Mouse (Mus musculus): ENCODE measurements around the gene Slco3a1. TPM values are rescaled to one million over a fixed set of nuclear protein-coding genes. Genes with fewer than 3 reads are reported as not detected.

Slco3a1 gene
- polyA plus RNA-seq, 2 experiments: 0.69 to 1.1 TPM

GRCm38 (mm10) chr7:74493775-74494174 lies 60.8 kb downstream of the Slco3a1 start:
- Histone ChIP-seq H3K27ac (no peak overlapping the region), H3K9ac (replicated peaks) (no peak overlapping the region), H3K36me3 (replicated peaks; ENCODE audit: control insufficient read depth, insufficient read depth, low read depth) (no peaks in the 10 kb centered on the region), H3K4me2 (ENCODE audit: low read depth) (no peak overlapping the region), H3K27me3 (ENCODE audit: control insufficient read depth, insufficient read depth, low read length) (no peaks in the 10 kb centered on the region), H3K9me3 (ENCODE audit: control insufficient read depth, low read length) (no peaks in the 10 kb centered on the region), H3K4me1 (replicated peaks; ENCODE audit: control insufficient read depth in 2 of 2, insufficient read depth in 2 of 2, low read length in 1 of 2) (no peaks in the 10 kb centered on the region), H3K4me3 (ENCODE audit: insufficient read depth in 1 of 2, low read depth in 2 of 2, low read length in 2 of 2) (no peak overlapping the region)
- TF ChIP-seq EP300 (IDR thresholded peaks at IDR 0.05; ENCODE audit: low read depth) (no peak), CTCF (IDR thresholded peaks at IDR 0.05; ENCODE audit: low read depth) (no peak)
- no peak for ATAC-seq (ENCODE audit: insufficient read depth)
- DNase-seq (ENCODE audit: low read depth in 3 of 3, low spot score in 3 of 3): no peak
- 64% methylated on average over 1 of the region's 1 CpGs for WGBS (ENCODE audit: insufficient replicate concordance)

GRCm38 (mm10) chr7:74491683-74492355 lies 62.8 kb downstream of the Slco3a1 start:
- WGBS (ENCODE audit: insufficient replicate concordance): 56% methylated on average over 9 of the region's 9 CpGs
- H3K4me2 ChIP-seq (ENCODE audit: low read depth): no peak overlapping the region
- H3K36me3 ChIP-seq (replicated peaks; ENCODE audit: control insufficient read depth, insufficient read depth, low read depth): no peaks in the 10 kb centered on the region
- no peaks in the 10 kb centered on the region for H3K27me3 ChIP-seq (ENCODE audit: control insufficient read depth, insufficient read depth, low read length)
- no peak for DNase-seq (ENCODE audit: low read depth in 3 of 3, low spot score in 3 of 3)
- no peak for ATAC-seq (ENCODE audit: insufficient read depth)
- no peaks in the 10 kb centered on the region for H3K9me3 ChIP-seq (ENCODE audit: control insufficient read depth, low read length)
- H3K27ac ChIP-seq: no peak overlapping the region
- no peaks in the 10 kb centered on the region for H3K4me1 ChIP-seq (replicated peaks; ENCODE audit: control insufficient read depth in 2 of 2, insufficient read depth in 2 of 2, low read length in 1 of 2)
- no peak overlapping the region for H3K4me3 ChIP-seq (ENCODE audit: insufficient read depth in 1 of 2, low read depth in 2 of 2, low read length in 2 of 2)
- TF ChIP-seq CTCF (IDR thresholded peaks at IDR 0.05; ENCODE audit: low read depth) (no peak), EP300 (IDR thresholded peaks at IDR 0.05; ENCODE audit: low read depth) (no peak)
- no peak overlapping the region for H3K9ac ChIP-seq (replicated peaks)

GRCm38 (mm10) chr7:74488141-74488540 lies 66.4 kb downstream of the Slco3a1 start:
- H3K4me2 ChIP-seq (ENCODE audit: low read depth): no peak overlapping the region
- 51% methylated on average over 3 of the region's 3 CpGs for WGBS (ENCODE audit: insufficient replicate concordance)
- no peak overlapping the region for H3K4me3 ChIP-seq (ENCODE audit: insufficient read depth in 1 of 2, low read depth in 2 of 2, low read length in 2 of 2)
- DNase-seq (ENCODE audit: low read depth in 3 of 3, low spot score in 3 of 3): no peak
- H3K9ac ChIP-seq (replicated peaks): no peak overlapping the region
- no peak overlapping the region for H3K27ac ChIP-seq
- H3K27me3 ChIP-seq (ENCODE audit: control insufficient read depth, insufficient read depth, low read length): no peaks in the 10 kb centered on the region
- H3K36me3 ChIP-seq (replicated peaks; ENCODE audit: control insufficient read depth, insufficient read depth, low read depth): no peaks in the 10 kb centered on the region
- no peak for ATAC-seq (ENCODE audit: insufficient read depth)
- no peaks in the 10 kb centered on the region for H3K9me3 ChIP-seq (ENCODE audit: control insufficient read depth, low read length)
- TF ChIP-seq CTCF (IDR thresholded peaks at IDR 0.05; ENCODE audit: low read depth): no peak
- no peak for TF ChIP-seq EP300 (IDR thresholded peaks at IDR 0.05; ENCODE audit: low read depth)
- no peaks in the 10 kb centered on the region for H3K4me1 ChIP-seq (replicated peaks; ENCODE audit: control insufficient read depth in 2 of 2, insufficient read depth in 2 of 2, low read length in 1 of 2)

GRCm38 (mm10) chr7:74487727-74488126 lies 66.9 kb downstream of the Slco3a1 start:
- TF ChIP-seq EP300 (IDR thresholded peaks at IDR 0.05; ENCODE audit: low read depth): no peak
- TF ChIP-seq CTCF (IDR thresholded peaks at IDR 0.05; ENCODE audit: low read depth): no peak
- Histone ChIP-seq H3K4me2 (ENCODE audit: low read depth) (no peak overlapping the region), H3K27ac (no peak overlapping the region), H3K9ac (replicated peaks) (no peak overlapping the region), H3K27me3 (ENCODE audit: control insufficient read depth, insufficient read depth, low read length) (no peaks in the 10 kb centered on the region), H3K36me3 (replicated peaks; ENCODE audit: control insufficient read depth, insufficient read depth, low read depth) (no peaks in the 10 kb centered on the region), H3K4me1 (replicated peaks; ENCODE audit: control insufficient read depth in 2 of 2, insufficient read depth in 2 of 2, low read length in 1 of 2) (no peaks in the 10 kb centered on the region), H3K9me3 (ENCODE audit: control insufficient read depth, low read length) (no peaks in the 10 kb centered on the region), H3K4me3 (ENCODE audit: insufficient read depth in 1 of 2, low read depth in 2 of 2, low read length in 2 of 2) (no peak overlapping the region)
- ATAC-seq (ENCODE audit: insufficient read depth) (no peak), DNase-seq (ENCODE audit: low read depth in 3 of 3, low spot score in 3 of 3) (no peak)
- WGBS (ENCODE audit: insufficient replicate concordance): 48% methylated on average over 3 of the region's 3 CpGs

GRCm38 (mm10) chr7:74486083-74486482 lies 68.5 kb downstream of the Slco3a1 start:
- WGBS (ENCODE audit: insufficient replicate concordance): 69% methylated on average over 4 of the region's 4 CpGs

More at GRCm38 (mm10) chr7:74486083-74486482, 68.5 kb downstream of the Slco3a1 start:
- ATAC-seq (ENCODE audit: insufficient read depth) (no peak), DNase-seq (ENCODE audit: low read depth in 3 of 3, low spot score in 3 of 3) (no peak)
- TF ChIP-seq EP300 (IDR thresholded peaks at IDR 0.05; ENCODE audit: low read depth) (no peak), CTCF (IDR thresholded peaks at IDR 0.05; ENCODE audit: low read depth) (no peak)
- no peaks in the 10 kb centered on the region for H3K27me3 ChIP-seq (ENCODE audit: control insufficient read depth, insufficient read depth, low read length)
- no peaks in the 10 kb centered on the region for H3K9me3 ChIP-seq (ENCODE audit: control insufficient read depth, low read length)
- H3K27ac ChIP-seq: no peak overlapping the region
- no peaks in the 10 kb centered on the region for H3K4me1 ChIP-seq (replicated peaks; ENCODE audit: control insufficient read depth in 2 of 2, insufficient read depth in 2 of 2, low read length in 1 of 2)
- no peak overlapping the region for H3K9ac ChIP-seq (replicated peaks)
- H3K4me2 ChIP-seq (ENCODE audit: low read depth): no peak overlapping the region
- H3K36me3 ChIP-seq (replicated peaks; ENCODE audit: control insufficient read depth, insufficient read depth, low read depth): no peaks in the 10 kb centered on the region
- no peak overlapping the region for H3K4me3 ChIP-seq (ENCODE audit: insufficient read depth in 1 of 2, low read depth in 2 of 2, low read length in 2 of 2)
